ENCODE assay signal across 8 mouse cellular contexts in the genomic region with DNA sequence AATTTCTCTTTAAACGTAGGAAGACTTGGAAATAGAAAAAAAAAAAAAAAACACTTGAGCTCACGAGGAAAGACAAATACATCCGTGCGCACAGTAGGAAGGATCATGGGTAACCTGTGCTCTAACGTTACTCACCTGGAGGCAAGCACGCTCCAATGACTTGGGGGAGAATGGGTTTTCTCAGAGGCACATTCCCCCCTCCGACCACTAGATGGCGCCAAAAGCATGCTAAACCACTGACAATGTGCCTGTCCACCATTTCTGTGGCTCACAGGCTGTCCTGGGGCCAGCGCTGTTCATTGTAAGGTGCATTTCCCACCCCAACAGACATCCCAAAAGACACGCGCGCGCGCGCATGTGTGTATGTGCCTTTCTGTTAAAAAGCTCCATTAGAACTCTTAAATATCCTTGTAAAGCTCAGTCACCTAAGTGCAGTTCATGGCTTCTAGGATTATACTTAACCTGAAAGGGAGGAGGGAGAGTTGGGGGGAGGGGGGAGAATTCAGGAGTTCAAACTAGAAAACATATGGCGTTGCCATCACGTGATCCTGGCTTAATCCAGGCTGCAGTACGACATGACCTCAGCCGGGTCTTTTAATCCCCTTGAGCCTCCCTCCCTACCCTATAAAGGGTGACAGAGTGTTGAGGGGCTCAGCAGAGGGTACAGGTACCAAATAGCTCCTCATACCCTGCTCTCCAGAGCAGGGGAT.
DNase-seq lines count a peak whose midpoint lies in the region; ATAC-seq lines count a peak whose summit lies in the region.

No protein-coding gene starts in this region.

- 6% methylated on average over 19 of the region's 19 CpGs for WGBS in hindbrain, embryonic 12.5 days

- no peaks in the 10 kb centered on the region for H3K9me3 ChIP-seq in hindbrain, embryonic 12.5 days (replicated peaks)

- 0 out of 2 replicates have a peak overlapping the region, but pooled peaks have one; percentile 38 for H3K9ac ChIP-seq in hindbrain, embryonic 12.5 days

- H3K27me3 ChIP-seq in hindbrain, embryonic 12.5 days: no peaks in the 10 kb centered on the region

- H3K36me3 ChIP-seq in hindbrain, embryonic 12.5 days: no peaks in the 10 kb centered on the region

- peak overlapping the region; percentile 50 for H3K4me2 ChIP-seq in hindbrain, embryonic 12.5 days (replicated peaks)

- peak overlapping the region; percentile 22 for H3K4me3 ChIP-seq in hindbrain, embryonic 12.5 days

- no peak overlapping the region for H3K27ac ChIP-seq in hindbrain, embryonic 12.5 days

- peak; percentile 85 for ATAC-seq in hindbrain, embryonic 12.5 days (ENCODE audit: low FRiP score)

- 0 out of 2 replicates have a peak, but pooled peaks cover 10% of the 10 kb centered on the region for H3K4me1 ChIP-seq in hindbrain, embryonic 12.5 days

- DNase-seq in MN1 (ENCODE audit: low spot score): peak; percentile 86
- peak; percentile 98 for DNase-seq in cerebellum, adult 9-10 months
- peak; percentile 70 to 94 for DNase-seq in frontal cortex, adult 2 months (ENCODE audit: extremely low spot score in 1 of 2, low spot score in 1 of 2)
- DNase-seq in layer of hippocampus, postnatal 10 days (ENCODE audit: low spot score in 2 of 2): peak; percentile 91 to 93
- DNase-seq in lung, postnatal 14 days: peak; percentile 91
- peak; percentile 95 for DNase-seq in retina, embryonic 14.5 days (ENCODE audit: low spot score)
- peak; percentile 84 for DNase-seq in thymus, postnatal 4 days
